Mouse (Mus musculus): ENCODE results near the gene Slc27a4.
"Not testable (repeated sequence)": the region's sequence is repeated elsewhere in the genome, so short reads cannot be mapped to it uniquely, and the experiment has no call there.

Gene Slc27a4

GRCm38 (mm10) chr2:29802075-29802826 is at the start of gene Slc27a4:
Gene Slc27a4 (plus strand): TSS chr2:29802634.
- DNase-seq (ENCODE audit: low spot score) = peak; percentile 81

GRCm38 (mm10) chr2:29755693-29756092 is 46.7 kb upstream of the Slc27a4 start:
- DNase-seq (ENCODE audit: low spot score) = no peak

GRCm38 (mm10) chr2:29764831-29765230 is 37.6 kb upstream of the Slc27a4 start:
- peak; percentile 63 for DNase-seq (ENCODE audit: low spot score)

- DNase-seq (ENCODE audit: low spot score) = no peak
Measured at GRCm38 (mm10) chr2:29767976-29768709, 34.3 kb upstream of the Slc27a4 start.

GRCm38 (mm10) chr2:29768901-29769300 is 33.5 kb upstream of the Slc27a4 start:
- DNase-seq (ENCODE audit: low spot score) = no peak

- no peak for DNase-seq (ENCODE audit: low spot score)
Measured at GRCm38 (mm10) chr2:29770162-29770561, 32.3 kb upstream of the Slc27a4 start.

- DNase-seq (ENCODE audit: low spot score) = no peak
Measured at GRCm38 (mm10) chr2:29771611-29772461, 30.6 kb upstream of the Slc27a4 start.

- DNase-seq (ENCODE audit: low spot score) = no peak
Measured at GRCm38 (mm10) chr2:29773323-29773722, 29.1 kb upstream of the Slc27a4 start.

- DNase-seq (ENCODE audit: low spot score) = not testable (repeated sequence)
Measured at GRCm38 (mm10) chr2:29781256-29781655, 21.2 kb upstream of the Slc27a4 start.

- DNase-seq (ENCODE audit: low spot score) = no peak
Measured at GRCm38 (mm10) chr2:29784290-29784689, 18.1 kb upstream of the Slc27a4 start.

GRCm38 (mm10) chr2:29787104-29787917 is 15.1 kb upstream of the Slc27a4 start, which contains the start of gene Coq4:
Gene Coq4 (plus strand): TSS chr2:29787493.
- DNase-seq (ENCODE audit: low spot score) = peak; percentile 94

GRCm38 (mm10) chr2:29787937-29788681 is 14.3 kb upstream of the Slc27a4 start, which contains the start of gene Trub2:
Gene Trub2 (minus strand): TSS chr2:29788502.
- peak; percentile 81 for DNase-seq (ENCODE audit: low spot score)

GRCm38 (mm10) chr2:29792772-29793487 is 9.5 kb upstream of the Slc27a4 start:
- DNase-seq (ENCODE audit: low spot score) = no peak

- peak; percentile 12 for DNase-seq (ENCODE audit: low spot score)
Measured at GRCm38 (mm10) chr2:29802827-29803201, 380 bp downstream of the Slc27a4 start.

GRCm38 (mm10) chr2:29803400-29803831 is 982 bp downstream of the Slc27a4 start:
- DNase-seq (ENCODE audit: low spot score) = peak; percentile 18

GRCm38 (mm10) chr2:29815678-29816371 is 13.4 kb downstream of the Slc27a4 start:
- no peak for DNase-seq (ENCODE audit: low spot score)

GRCm38 (mm10) chr2:29817426-29818232 is 15.2 kb downstream of the Slc27a4 start:
- DNase-seq (ENCODE audit: low spot score) = peak; percentile 74

- no peak for DNase-seq (ENCODE audit: low spot score)
Measured at GRCm38 (mm10) chr2:29819363-29819762, 16.9 kb downstream of the Slc27a4 start.

Data from c-Kit-positive CD71-positive TER-119-positive erythroid progenitor cells, embryonic 14.5 days (primary cell).